Mouse (Mus musculus) ES-E14 (cell line): ENCODE measurements at regions not wholly inside any gene's neighbourhood (a gene's known extent, or its start where the extent isn't known, plus 50 kb on each side); places are given as distances from the start of the nearest gene placed in this dataset.

Experiments
- DNase-seq: peaks from one replicate; pipeline ENCODE4 v3.0.0-alpha.2; 2013; ENCODE audit warnings: low read depth, low spot score
- H3K27ac ChIP-seq: 2 replicates; pipeline ENCODE4 v1.5.1; 2012; ENCODE audit warnings: low read depth, mild to moderate bottlenecking, low read length, moderate library complexity, mixed read lengths; ENCODE audit not compliant: poor library complexity, insufficient read depth, severe bottlenecking
- H3K36me3 ChIP-seq: 2 replicates; pipeline ENCODE4 v1.6.1; 2012; ENCODE audit warnings: mild to moderate bottlenecking, low read length, moderate library complexity, mixed read lengths; ENCODE audit not compliant: control insufficient read depth, poor library complexity, insufficient read depth, severe bottlenecking
- H3K4me1 ChIP-seq, 2 experiments: fragments of 150-350 bp in 1 of 2; sonication (generic) in 1 of 2; 2 replicates each; pipeline ENCODE4 v1.6.1; 2012; ENCODE audit warnings: low read length in 2 of 2, mild to moderate bottlenecking in 1 of 2, mixed read lengths in 1 of 2; ENCODE audit not compliant: control insufficient read depth in 2 of 2, insufficient read depth in 2 of 2, poor library complexity in 1 of 2
- H3K4me3 ChIP-seq, 2 experiments: fragments of 150-350 bp in 1 of 2; sonication (generic) in 1 of 2; 2 replicates each; pipeline ENCODE4 v1.5.1; 2012; ENCODE audit warnings: low read length in 2 of 2, low read depth in 1 of 2, mild to moderate bottlenecking in 1 of 2, mixed read lengths in 1 of 2; ENCODE audit not compliant: insufficient read depth in 1 of 2, poor library complexity in 1 of 2, severe bottlenecking in 1 of 2
- H3K9ac ChIP-seq: 2 replicates; pipeline ENCODE4 v1.6.1; 2012; ENCODE audit warnings: low read depth, mild to moderate bottlenecking, low read length, mixed read lengths; ENCODE audit not compliant: poor library complexity, insufficient read depth, severe bottlenecking
- H3K9me3 ChIP-seq: fragments of 150-350 bp; sonication (generic); 2 replicates; pipeline ENCODE4 v1.6.1; 2012; ENCODE audit warnings: low read depth, mild to moderate bottlenecking, low read length; ENCODE audit not compliant: control insufficient read depth, insufficient read depth
- CHD2 ChIP-seq: IDR thresholded peaks from 2 replicates; pipeline ENCODE4 v1.6.1; 2014; ENCODE audit warnings: mild to moderate bottlenecking, low read depth, low read length, inconsistent platforms
- HCFC1 ChIP-seq: IDR thresholded peaks from 2 replicates; pipeline ENCODE4 v1.6.1; 2012; ENCODE audit warnings: low read length, inconsistent platforms, borderline replicate concordance; ENCODE audit not compliant: insufficient read depth
- MAFK ChIP-seq: IDR thresholded peaks from 2 replicates; pipeline ENCODE4 v1.6.1; 2014; ENCODE audit warnings: mild to moderate bottlenecking, low read depth, low read length, inconsistent platforms; ENCODE audit not compliant: insufficient read depth
- ZC3H11A ChIP-seq: IDR thresholded peaks from 2 replicates; pipeline ENCODE4 v1.6.1; 2012; ENCODE audit warnings: low read depth, mild to moderate bottlenecking, inconsistent platforms, low read length, borderline replicate concordance
- ZNF384 ChIP-seq: IDR thresholded peaks from 2 replicates; pipeline ENCODE4 v1.6.1; 2012; ENCODE audit warnings: low read depth, low read length, inconsistent platforms
- in situ Hi-C, 2 experiments: fragments of 600-800 bp; cut with MboI; formaldehyde crosslinking; loops; one replicate each; pipeline ENCODE4 v1.15.1; 2025; ENCODE audit warnings: low sequenced_read_pairs in 2 of 2, inconsistent platforms in 1 of 2; ENCODE audit not compliant: unreplicated experiment in 2 of 2

GRCm38 (mm10) chr14:114790946-114791830 lies 300.8 kb upstream of the Gpc5 start:
- no peaks in the 10 kb centered on the region for H3K9me3 ChIP-seq
- no peaks in the 10 kb centered on the region for H3K36me3 ChIP-seq
- no peak overlapping the region for H3K4me3 ChIP-seq
- DNase-seq, result peak; percentile 43
- H3K27ac ChIP-seq, result no peak overlapping the region
- no peak overlapping the region for H3K9ac ChIP-seq
- TF ChIP-seq CHD2 (no peak), ZC3H11A (peak; percentile 22; the same call in 1 of the 2 replicates), ZNF384 (no peak)
- no peaks in the 10 kb centered on the region for H3K4me1 ChIP-seq
- in situ Hi-C loops, result no loop called here

GRCm38 (mm10) chr14:114791831-114792224 lies 300.2 kb upstream of the Gpc5 start:
- no peaks in the 10 kb centered on the region for H3K36me3 ChIP-seq
- in situ Hi-C loops, result no loop called here
- TF ChIP-seq HCFC1, result no peak
- no peak for TF ChIP-seq ZNF384
- TF ChIP-seq MAFK, result no peak
- TF ChIP-seq CHD2, result no peak
- no peak for TF ChIP-seq ZC3H11A

GRCm38 (mm10) chr14:114804643-114805042 lies 287.4 kb upstream of the Gpc5 start:
- TF ChIP-seq ZC3H11A, result no peak
- no peak for TF ChIP-seq HCFC1
- H3K9ac ChIP-seq, result no peak overlapping the region
- no peaks in the 10 kb centered on the region for H3K36me3 ChIP-seq
- H3K4me3 ChIP-seq, result no peak overlapping the region
- H3K4me1 ChIP-seq, result no peaks in the 10 kb centered on the region; a peak in 1 of 4 replicates
- H3K9me3 ChIP-seq, result no peaks in the 10 kb centered on the region
- no peak for DNase-seq
- no peak overlapping the region for H3K27ac ChIP-seq
- in situ Hi-C loops, result no loop called here

More at GRCm38 (mm10) chr14:114791831-114792224, 300.2 kb upstream of the Gpc5 start:
- Histone ChIP-seq H3K4me1 (no peaks in the 10 kb centered on the region), H3K4me3 (no peak overlapping the region), H3K27ac (no peak overlapping the region), H3K9ac (no peak overlapping the region), H3K9me3 (no peaks in the 10 kb centered on the region)
- no peak for DNase-seq

- no peak overlapping the region for H3K27ac ChIP-seq
- no peaks in the 10 kb centered on the region for H3K36me3 ChIP-seq
- no peak overlapping the region for H3K9ac ChIP-seq
- TF ChIP-seq MAFK (no peak), HCFC1 (no peak), ZC3H11A (no peak), ZNF384 (no peak), CHD2 (no peak)
- no peaks in the 10 kb centered on the region for H3K4me1 ChIP-seq
- H3K4me3 ChIP-seq, result no peak overlapping the region
- in situ Hi-C loops, result no loop called here
- DNase-seq, result no peak
- H3K9me3 ChIP-seq, result no peaks in the 10 kb centered on the region
Measured at GRCm38 (mm10) chr14:114808621-114809020, 283.4 kb upstream of the Gpc5 start.

GRCm38 (mm10) chr14:114820677-114821076 lies 271.3 kb upstream of the Gpc5 start:
- no peak for DNase-seq
- in situ Hi-C loops, result no loop called here

More at GRCm38 (mm10) chr14:114820677-114821076, 271.3 kb upstream of the Gpc5 start:
- Histone ChIP-seq H3K36me3 (no peaks in the 10 kb centered on the region), H3K4me3 (no peak overlapping the region), H3K9me3 (no peaks in the 10 kb centered on the region), H3K4me1 (no peaks in the 10 kb centered on the region), H3K27ac (no peak overlapping the region), H3K9ac (no peak overlapping the region)
- TF ChIP-seq ZC3H11A (no peak), MAFK (no peak), HCFC1 (no peak), ZNF384 (no peak), CHD2 (no peak)
